Mouse (Mus musculus) Patski (cell line): ENCODE data around the gene Litaf. TPM values are rescaled to one million over a fixed set of nuclear protein-coding genes. Genes with fewer than 3 reads are reported as not detected.

Experiments
- ATAC-seq: fragments of 100-300 bp; one replicate; pipeline ENCODE4 v1.8.0; 2021
- CTCF ChIA-PET: fragments of 350-600 bp; sonication (Branson Sonifier 250); formaldehyde crosslinking; loops from one replicate; lab custom pipeline; 2022; ENCODE audit warnings: inconsistent platforms; lab: Charles Lee
- POLR2A ChIA-PET: fragments of 350-600 bp; sonication (Branson Sonifier 250); formaldehyde crosslinking; loops from one replicate; lab custom pipeline; 2022; ENCODE audit warnings: antibody characterized with exemption, inconsistent platforms; lab: Charles Lee
- DNase-seq: peaks from one replicate; pipeline ENCODE4 v3.0.0-alpha.2; 2011; ENCODE audit warnings: low read depth, low spot score
- H3K27me3 ChIP-seq: fragments of 371-371 bp; one replicate; pipeline ENCODE4 v1.5.1; 2021
- CTCF ChIP-seq: fragments of 100-300 bp; IDR thresholded peaks from one replicate; pipeline ENCODE4 v1.5.1; 2021
- in situ Hi-C: fragments of 300-500 bp; cut with MboI; formaldehyde crosslinking; loops from 3 replicates; pipeline ENCODE4 v1.11.1; 2018; ENCODE audit warnings: low pct_unique_long_range_greater_than_20kb, mixed read lengths
- polyA plus RNA-seq: library from polyadenylated mRNA; unstranded; gene quantifications from one replicate; pipeline ENCODE4 v1.2.3, GENCODE M21; 2021

Gene Litaf
- polyA plus RNA-seq, 1 experiment from 2014 or later = 344 TPM

DNA sequence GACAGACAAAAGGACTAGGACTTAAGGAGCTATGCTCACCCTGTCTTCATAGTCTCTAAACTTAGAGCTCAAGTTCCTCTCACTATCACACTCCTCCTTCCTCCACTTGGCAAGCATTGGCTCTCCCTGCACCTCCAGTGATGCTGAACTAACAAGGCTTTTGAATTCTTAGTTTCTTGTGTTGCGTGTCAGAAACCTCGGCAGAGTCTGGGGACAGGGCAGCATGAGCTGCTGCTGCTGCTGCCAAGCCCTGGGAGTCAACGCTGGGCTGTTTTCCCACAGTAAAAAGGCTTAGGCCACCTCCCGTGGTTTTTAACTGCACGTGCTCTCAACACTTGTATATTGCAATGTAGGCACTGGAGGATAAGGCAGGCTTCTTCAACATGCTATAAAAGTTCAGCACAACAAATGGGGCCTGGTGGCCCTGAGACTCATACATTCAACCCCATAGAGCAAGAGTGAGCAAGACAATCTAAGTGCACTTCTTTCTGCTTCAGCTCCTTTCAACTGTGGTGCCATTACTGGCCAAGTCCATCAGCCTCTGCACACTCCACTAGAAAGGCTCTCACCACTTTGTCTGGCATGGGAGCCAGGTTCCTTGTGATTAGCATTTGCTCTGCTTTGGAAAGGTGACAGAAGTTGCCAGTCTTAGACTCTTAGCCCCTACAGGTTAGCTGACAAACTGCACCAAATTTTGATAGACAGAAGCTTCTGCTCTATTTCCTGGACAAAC lies 21.1 kb upstream of the Litaf start:
- peak; percentile 52 for TF ChIP-seq CTCF
- H3K27me3 ChIP-seq = no peaks in the 10 kb centered on the region
- peak; percentile 93 for DNase-seq
- in situ Hi-C loops = no loop called here
- CTCF ChIA-PET = interaction anchor here (0.9 to 3.4 kb wide), 14 partner anchors 10 to 87 kb away, joined by 3 to 14 read pairs (median 6); no protein-coding TSS in a partner anchor
- ATAC-seq = peak; percentile 88
- POLR2A ChIA-PET = interaction anchor here (1.5 to 1.9 kb wide), 3 partner anchors 13 to 20 kb away, joined by 4 to 6 read pairs (median 5); no protein-coding TSS in a partner anchor

DNA sequence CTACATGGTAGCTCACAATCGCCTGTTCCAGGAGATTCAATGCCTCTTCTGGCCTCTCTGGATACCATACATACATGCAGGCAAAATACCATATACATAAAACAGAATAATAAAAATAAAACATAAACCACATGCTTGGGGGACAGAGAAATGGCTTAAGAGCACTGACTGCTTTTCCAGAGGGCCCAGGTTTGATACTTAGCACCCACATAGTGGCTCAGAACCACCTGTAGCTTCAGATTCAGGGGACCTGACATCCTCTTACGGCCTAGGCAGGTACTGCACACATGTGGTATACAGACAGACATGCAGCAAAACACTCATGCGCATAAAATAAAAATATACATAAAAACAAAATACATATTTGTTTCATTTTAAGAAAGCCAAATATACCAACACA lies 20.3 kb upstream of the Litaf start:
- ATAC-seq (no peak), DNase-seq (no peak)
- TF ChIP-seq CTCF = no peak
- ChIA-PET POLR2A (interaction anchor here (1.5 kb wide), 1 partner anchor 12 kb away, joined by 5 read pairs; no protein-coding TSS in a partner anchor), CTCF (interaction anchor here (0.8 to 3.4 kb wide), 10 partner anchors 9 to 88 kb away, joined by 3 to 14 read pairs (median 7); no protein-coding TSS in a partner anchor)
- in situ Hi-C loops = no loop called here
- H3K27me3 ChIP-seq = no peaks in the 10 kb centered on the region

DNA sequence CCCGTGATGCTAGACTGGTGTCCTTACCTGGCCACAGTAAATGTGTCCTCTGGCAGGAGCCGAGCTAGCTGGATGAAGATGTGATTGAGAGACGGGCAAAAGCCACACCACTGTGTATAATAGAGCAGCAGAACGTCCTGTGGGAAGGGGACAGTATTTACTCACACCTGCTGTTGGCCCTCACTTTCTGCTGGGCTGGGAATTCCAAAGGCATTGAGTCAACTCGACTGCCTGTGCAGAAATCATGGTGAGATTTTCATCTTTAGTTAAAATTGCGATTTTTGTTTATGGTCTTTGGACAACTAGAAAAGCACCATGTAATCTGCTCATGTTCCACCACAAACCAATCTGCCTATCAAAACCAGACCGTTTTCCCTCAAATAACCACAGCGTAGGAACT lies 18.2 kb upstream of the Litaf start:
- H3K27me3 ChIP-seq = no peaks in the 10 kb centered on the region
- in situ Hi-C loops = no loop called here
- ATAC-seq (no peak), DNase-seq (no peak)
- CTCF ChIA-PET = interaction anchor here (1.0 kb wide), 1 partner anchor 26 kb away, joined by 3 read pairs; no protein-coding TSS in a partner anchor
- no peak for TF ChIP-seq CTCF
- POLR2A ChIA-PET = no interaction called here

DNA sequence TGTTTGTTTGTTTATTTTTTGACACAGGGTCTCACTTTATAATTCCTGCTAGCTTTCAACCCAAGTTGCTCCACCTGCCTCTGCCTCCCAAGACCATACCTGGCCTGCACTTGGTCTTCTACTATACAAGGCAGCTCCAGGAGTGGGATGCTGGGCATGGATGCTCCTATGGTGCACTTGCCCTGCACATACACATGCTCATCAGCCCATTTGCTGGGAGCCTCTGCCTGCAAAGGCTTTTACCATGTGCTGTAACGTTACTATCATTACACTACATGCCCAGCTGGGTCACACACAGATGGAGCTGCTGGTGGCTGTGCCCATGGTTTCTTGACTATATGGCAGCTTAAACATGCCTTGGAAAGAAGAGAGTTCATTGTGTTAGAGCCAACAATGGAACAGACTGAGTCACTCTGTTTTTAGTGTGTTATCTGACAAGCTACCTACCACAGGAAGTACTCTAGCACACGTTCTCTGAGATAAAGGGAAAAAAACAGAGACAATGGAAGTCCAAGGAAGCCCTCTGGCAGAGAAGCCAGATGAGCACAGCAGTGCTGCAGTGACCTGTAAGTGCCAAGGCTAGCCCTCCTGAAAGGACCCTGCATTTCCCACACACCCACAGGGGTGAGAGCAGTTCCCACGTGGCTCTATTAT lies 12.4 kb upstream of the Litaf start:
- no peaks in the 10 kb centered on the region for H3K27me3 ChIP-seq
- ChIA-PET CTCF (interaction anchor here (3.3 kb wide), 1 partner anchor 9 kb away, joined by 14 read pairs; no protein-coding TSS in a partner anchor), POLR2A (interaction anchor here (0.6 to 1.5 kb wide), 2 partner anchors 29 kb away, joined by 3 read pairs; no protein-coding TSS in a partner anchor)
- DNase-seq (no peak), ATAC-seq (no peak)
- in situ Hi-C loops = no loop called here
- TF ChIP-seq CTCF = no peak

DNA sequence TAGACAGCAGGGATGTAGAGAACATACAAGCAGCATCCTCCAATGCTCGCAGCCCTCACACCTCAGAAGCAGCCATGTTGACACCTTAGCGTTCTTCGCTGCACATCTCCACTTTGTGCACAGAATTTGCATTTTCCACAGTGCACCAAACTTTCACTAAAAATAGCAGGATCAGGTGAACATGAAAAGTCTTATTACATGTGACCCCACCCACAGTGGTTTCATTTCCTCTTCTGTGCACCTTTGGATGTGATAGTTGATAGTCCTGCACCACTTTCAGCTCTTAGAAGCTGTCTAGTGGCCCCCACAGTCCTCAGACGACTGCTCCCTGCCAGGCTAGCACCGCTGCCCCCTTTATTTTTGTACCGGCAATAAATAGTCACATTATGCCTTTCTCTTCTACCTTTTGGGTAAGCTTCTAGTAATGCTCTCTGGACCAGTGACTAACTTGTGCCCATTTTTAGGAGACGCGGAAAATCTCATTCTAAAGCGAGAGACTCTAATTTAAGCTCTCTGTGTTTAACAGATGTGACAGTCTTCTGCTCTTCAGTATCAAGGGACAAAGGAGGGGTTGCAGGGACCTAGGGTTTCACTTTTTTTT lies 11.7 kb upstream of the Litaf start:
- DNase-seq (no peak), ATAC-seq (no peak)
- CTCF ChIA-PET = interaction anchor here (3.3 kb wide), 1 partner anchor 10 kb away, joined by 14 read pairs; no protein-coding TSS in a partner anchor
- no peaks in the 10 kb centered on the region for H3K27me3 ChIP-seq
- POLR2A ChIA-PET = interaction anchor here (0.6 kb wide), 1 partner anchor 29 kb away, joined by 3 read pairs; no protein-coding TSS in a partner anchor
- TF ChIP-seq CTCF = no peak
- in situ Hi-C loops = no loop called here

DNA sequence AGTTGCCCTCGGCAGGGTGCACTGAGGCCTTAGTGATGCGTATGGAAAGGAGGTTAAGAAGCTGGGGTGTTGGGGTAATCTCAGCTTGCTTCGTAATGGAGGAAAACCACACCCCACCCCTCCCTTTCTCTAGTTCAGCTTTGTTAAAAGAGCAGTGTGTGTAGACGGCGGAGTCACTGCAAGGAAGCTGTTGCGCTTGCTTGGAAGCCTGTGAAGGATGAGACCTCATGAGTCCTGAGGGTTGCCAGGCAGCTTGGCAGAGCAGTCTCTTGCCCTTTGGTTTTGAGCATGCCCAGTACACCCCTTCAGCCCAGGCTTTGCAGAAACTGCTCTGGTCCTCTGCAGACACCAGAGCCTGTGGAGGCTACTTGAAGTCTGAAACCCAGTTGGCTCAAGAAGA lies 7.1 kb upstream of the Litaf start:
- ChIA-PET CTCF (interaction anchor here (2.3 to 2.6 kb wide), 2 partner anchors 14 to 37 kb away, joined by 8 to 11 read pairs; no protein-coding TSS in a partner anchor), POLR2A (interaction anchor here (0.5 to 2.3 kb wide), 4 partner anchors 10 to 24 kb away, joined by 3 to 8 read pairs (median 4); no protein-coding TSS in a partner anchor)
- in situ Hi-C loops = no loop called here
- no peaks in the 10 kb centered on the region for H3K27me3 ChIP-seq
- DNase-seq (no peak), ATAC-seq (no peak)
- no peak for TF ChIP-seq CTCF

DNA sequence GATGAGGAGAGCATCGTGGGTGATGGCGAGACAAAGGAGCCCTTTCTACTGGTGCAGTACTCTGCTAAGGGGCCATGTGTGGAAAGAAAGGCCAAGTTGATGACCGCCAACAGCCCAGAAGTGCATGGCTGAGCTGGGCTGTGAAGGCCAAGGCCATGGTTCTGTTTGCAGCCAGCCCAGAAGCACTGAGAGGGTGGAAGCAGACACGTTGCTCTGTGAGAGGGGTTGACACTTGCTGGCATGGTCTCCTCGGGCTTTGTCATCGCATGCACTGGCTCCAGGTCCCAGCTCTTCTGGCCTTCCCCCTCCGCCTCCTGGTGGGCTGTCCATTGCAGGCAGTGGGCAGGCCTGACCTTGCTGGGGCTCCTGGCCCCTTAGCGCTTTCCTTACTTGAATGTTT lies 6.5 kb upstream of the Litaf start:
- POLR2A ChIA-PET = interaction anchor here (1.3 to 2.3 kb wide), 3 partner anchors 10 to 22 kb away, joined by 3 to 8 read pairs (median 6); no protein-coding TSS in a partner anchor
- CTCF ChIA-PET = interaction anchor here (2.3 to 2.6 kb wide), 2 partner anchors 14 to 37 kb away, joined by 8 to 11 read pairs; no protein-coding TSS in a partner anchor
- DNase-seq (no peak), ATAC-seq (no peak)
- H3K27me3 ChIP-seq = no peaks in the 10 kb centered on the region
- in situ Hi-C loops = no loop called here
- TF ChIP-seq CTCF = no peak

DNA sequence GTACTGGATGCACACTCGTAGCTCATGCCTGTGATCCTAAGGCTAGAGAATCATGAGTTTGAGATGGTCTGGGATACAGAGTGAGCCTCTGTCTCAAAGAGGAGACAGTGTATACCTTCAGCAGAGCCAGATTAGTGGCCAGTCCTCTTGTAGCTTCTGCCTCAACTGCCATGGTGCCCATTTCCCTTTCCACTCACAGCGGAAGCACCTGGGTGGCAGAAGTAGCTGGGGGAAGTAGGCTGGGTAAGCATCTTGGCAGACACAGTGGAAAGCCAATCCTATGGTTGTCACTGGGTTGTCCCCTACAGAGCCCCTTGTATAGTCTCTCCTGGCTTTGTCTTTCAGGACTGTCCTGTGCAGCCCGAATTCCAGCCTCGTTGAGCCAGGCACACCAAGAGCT lies 5.9 kb upstream of the Litaf start:
- ChIA-PET CTCF (interaction anchor here (0.9 to 2.6 kb wide), 4 partner anchors 10 to 36 kb away, joined by 3 to 11 read pairs (median 8); no protein-coding TSS in a partner anchor), POLR2A (interaction anchor here (1.3 to 2.3 kb wide), 2 partner anchors 16 to 21 kb away, joined by 3 to 6 read pairs; no protein-coding TSS in a partner anchor)
- no peak for TF ChIP-seq CTCF
- DNase-seq (no peak), ATAC-seq (no peak)
- H3K27me3 ChIP-seq = no peaks in the 10 kb centered on the region
- in situ Hi-C loops = no loop called here

DNA sequence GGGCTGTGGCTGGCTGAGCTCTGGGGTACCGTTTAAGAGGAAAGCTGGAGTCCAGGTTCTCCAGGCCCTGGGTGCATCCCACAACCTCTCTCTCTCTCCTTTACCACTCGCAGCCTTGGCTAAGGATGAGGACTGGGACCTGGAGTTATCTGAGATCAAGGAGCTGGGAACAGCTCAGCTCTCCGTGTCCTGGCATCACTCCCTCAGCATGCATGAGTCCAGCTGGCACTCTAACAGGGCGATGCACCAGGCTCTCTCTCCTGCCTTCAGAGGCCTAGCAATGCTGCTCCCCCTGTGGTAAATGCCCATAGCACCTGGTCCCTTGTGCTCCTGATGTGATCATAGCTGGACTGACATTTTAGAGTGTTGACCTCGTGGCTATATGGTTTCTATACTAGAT lies 5.2 kb upstream of the Litaf start:
- no peaks in the 10 kb centered on the region for H3K27me3 ChIP-seq
- no peak for TF ChIP-seq CTCF
- DNase-seq = no peak
- ChIA-PET CTCF (interaction anchor here (0.8 to 2.6 kb wide), 5 partner anchors 10 to 37 kb away, joined by 3 to 11 read pairs (median 8); no protein-coding TSS in a partner anchor), POLR2A (no interaction called here)
- in situ Hi-C loops = no loop called here
- no peak for ATAC-seq
